Mouse (Mus musculus): Measurements from ENCODE around the gene Ccm2. TPM values are rescaled to one million over a fixed set of nuclear protein-coding genes. Genes with fewer than 3 reads are reported as not detected.

Gene Ccm2
- polyA plus RNA-seq, 1 experiment, result 60.8 TPM

- DNase-seq, result no peak
- no peaks in the 10 kb centered on the region for H3K27me3 ChIP-seq (replicated peaks; ENCODE audit: control insufficient read depth, insufficient read depth, low read length)
- H3K36me3 ChIP-seq (ENCODE audit: control insufficient read depth, insufficient read depth, low read length), result no peaks in the 10 kb centered on the region; the same call in 1 of the 2 replicates
- TF ChIP-seq CTCF (conservative IDR thresholded peaks at IDR 0.05; ENCODE audit: insufficient read depth, insufficient read length, low read depth, low read length) (no peak), POLR2A (IDR thresholded peaks at IDR 0.05; ENCODE audit: low read depth, low read length) (no peak)
- WGBS, result 92% methylated on average over 2 of the region's 2 CpGs
- H3K4me1 ChIP-seq (ENCODE audit: control insufficient read depth, insufficient read depth, low read length), result no peaks in the 10 kb centered on the region
- H3K4me3 ChIP-seq (ENCODE audit: insufficient read depth, low read depth, low read length), result no peak overlapping the region
- no peak overlapping the region for H3K27ac ChIP-seq (ENCODE audit: insufficient read depth, low read depth, low read length)
Observed at GRCm38 (mm10) chr11:6581560-6581959, 34.9 kb downstream of the Ccm2 start.

- WGBS, result 89% methylated on average over 8 of the region's 8 CpGs
- Histone ChIP-seq H3K4me3 (ENCODE audit: insufficient read depth, low read depth, low read length) (no peak overlapping the region), H3K4me1 (ENCODE audit: control insufficient read depth, insufficient read depth, low read length) (no peaks in the 10 kb centered on the region), H3K27me3 (replicated peaks; ENCODE audit: control insufficient read depth, insufficient read depth, low read length) (no peaks in the 10 kb centered on the region), H3K36me3 (ENCODE audit: control insufficient read depth, insufficient read depth, low read length) (no peaks in the 10 kb centered on the region), H3K27ac (ENCODE audit: insufficient read depth, low read depth, low read length) (no peak overlapping the region)
- TF ChIP-seq CTCF (conservative IDR thresholded peaks at IDR 0.05; ENCODE audit: insufficient read depth, insufficient read length, low read depth, low read length), result no peak
- TF ChIP-seq POLR2A (IDR thresholded peaks at IDR 0.05; ENCODE audit: low read depth, low read length), result no peak
- DNase-seq, result no peak
Observed at GRCm38 (mm10) chr11:6585748-6586147, 39.1 kb downstream of the Ccm2 start.

- Histone ChIP-seq H3K4me3 (ENCODE audit: insufficient read depth, low read depth, low read length) (no peak overlapping the region), H3K36me3 (ENCODE audit: control insufficient read depth, insufficient read depth, low read length) (no peaks in the 10 kb centered on the region), H3K27ac (ENCODE audit: insufficient read depth, low read depth, low read length) (no peak overlapping the region), H3K27me3 (replicated peaks; ENCODE audit: control insufficient read depth, insufficient read depth, low read length) (no peaks in the 10 kb centered on the region), H3K4me1 (ENCODE audit: control insufficient read depth, insufficient read depth, low read length) (no peaks in the 10 kb centered on the region)
- no peak for TF ChIP-seq CTCF (conservative IDR thresholded peaks at IDR 0.05; ENCODE audit: insufficient read depth, insufficient read length, low read depth, low read length)
- TF ChIP-seq POLR2A (IDR thresholded peaks at IDR 0.05; ENCODE audit: low read depth, low read length), result no peak
- 60% methylated on average over 3 of the region's 3 CpGs for WGBS
- peak; percentile 35 for DNase-seq
Observed at GRCm38 (mm10) chr11:6586660-6587059, 40.0 kb downstream of the Ccm2 start.

- no peak for DNase-seq
- Histone ChIP-seq H3K4me3 (ENCODE audit: insufficient read depth, low read depth, low read length) (no peak overlapping the region), H3K27ac (ENCODE audit: insufficient read depth, low read depth, low read length) (no peak overlapping the region), H3K36me3 (ENCODE audit: control insufficient read depth, insufficient read depth, low read length) (no peaks in the 10 kb centered on the region), H3K4me1 (ENCODE audit: control insufficient read depth, insufficient read depth, low read length) (no peaks in the 10 kb centered on the region), H3K27me3 (replicated peaks; ENCODE audit: control insufficient read depth, insufficient read depth, low read length) (no peaks in the 10 kb centered on the region)
- TF ChIP-seq CTCF (conservative IDR thresholded peaks at IDR 0.05; ENCODE audit: insufficient read depth, insufficient read length, low read depth, low read length), result no peak
- TF ChIP-seq POLR2A (IDR thresholded peaks at IDR 0.05; ENCODE audit: low read depth, low read length), result no peak
- 92% methylated on average over 7 of the region's 7 CpGs for WGBS
Observed at GRCm38 (mm10) chr11:6587249-6587940, 40.7 kb downstream of the Ccm2 start.

GRCm38 (mm10) chr11:6588295-6588694 is 41.6 kb downstream of the Ccm2 start:
- 89% methylated on average over 7 of the region's 7 CpGs for WGBS
- no peak for DNase-seq
- no peaks in the 10 kb centered on the region for H3K27me3 ChIP-seq (replicated peaks; ENCODE audit: control insufficient read depth, insufficient read depth, low read length)
- H3K36me3 ChIP-seq (ENCODE audit: control insufficient read depth, insufficient read depth, low read length), result no peaks in the 10 kb centered on the region
- H3K4me3 ChIP-seq (ENCODE audit: insufficient read depth, low read depth, low read length), result no peak overlapping the region
- no peak overlapping the region for H3K27ac ChIP-seq (ENCODE audit: insufficient read depth, low read depth, low read length)
- TF ChIP-seq CTCF (conservative IDR thresholded peaks at IDR 0.05; ENCODE audit: insufficient read depth, insufficient read length, low read depth, low read length) (no peak), POLR2A (IDR thresholded peaks at IDR 0.05; ENCODE audit: low read depth, low read length) (no peak)
- no peaks in the 10 kb centered on the region for H3K4me1 ChIP-seq (ENCODE audit: control insufficient read depth, insufficient read depth, low read length)

GRCm38 (mm10) chr11:6589838-6590237 is 43.2 kb downstream of the Ccm2 start:
- DNase-seq, result no peak
- no peaks in the 10 kb centered on the region for H3K36me3 ChIP-seq (ENCODE audit: control insufficient read depth, insufficient read depth, low read length)

GRCm38 (mm10) chr11:6590933-6591675 is 44.4 kb downstream of the Ccm2 start:
- TF ChIP-seq POLR2A (IDR thresholded peaks at IDR 0.05; ENCODE audit: low read depth, low read length) (no peak), CTCF (conservative IDR thresholded peaks at IDR 0.05; ENCODE audit: insufficient read depth, insufficient read length, low read depth, low read length) (no peak)
- DNase-seq, result no peak
- no peak overlapping the region for H3K27ac ChIP-seq (ENCODE audit: insufficient read depth, low read depth, low read length)
- H3K4me1 ChIP-seq (ENCODE audit: control insufficient read depth, insufficient read depth, low read length), result no peaks in the 10 kb centered on the region
- no peaks in the 10 kb centered on the region for H3K27me3 ChIP-seq (replicated peaks; ENCODE audit: control insufficient read depth, insufficient read depth, low read length)
- WGBS, result 91% methylated on average over 10 of the region's 10 CpGs
- H3K4me3 ChIP-seq (ENCODE audit: insufficient read depth, low read depth, low read length), result no peak overlapping the region
- no peaks in the 10 kb centered on the region for H3K36me3 ChIP-seq (ENCODE audit: control insufficient read depth, insufficient read depth, low read length)

More at GRCm38 (mm10) chr11:6589838-6590237, 43.2 kb downstream of the Ccm2 start:
- no peak for TF ChIP-seq POLR2A (IDR thresholded peaks at IDR 0.05; ENCODE audit: low read depth, low read length)
- no peak for TF ChIP-seq CTCF (conservative IDR thresholded peaks at IDR 0.05; ENCODE audit: insufficient read depth, insufficient read length, low read depth, low read length)
- Histone ChIP-seq H3K4me1 (ENCODE audit: control insufficient read depth, insufficient read depth, low read length) (no peaks in the 10 kb centered on the region), H3K27ac (ENCODE audit: insufficient read depth, low read depth, low read length) (no peak overlapping the region), H3K27me3 (replicated peaks; ENCODE audit: control insufficient read depth, insufficient read depth, low read length) (no peaks in the 10 kb centered on the region), H3K4me3 (ENCODE audit: insufficient read depth, low read depth, low read length) (no peak overlapping the region)
- 92% methylated on average over 7 of the region's 7 CpGs for WGBS

All from kidney, adult 2 months (tissue).